Mouse (Mus musculus): ENCODE measurements around the gene Tubb5. TPM values are rescaled to one million over a fixed set of nuclear protein-coding genes. Genes with fewer than 3 reads are reported as not detected.

The Tubb5 gene
- polyA plus RNA-seq (2012; fragmentation: generic; extraction: Trizol): 1,000 to 10,000 TPM; 1,640 to 1,875 TPM

GRCm38 (mm10) chr17:35838122-35838544 lies at the start of gene Tubb5:
Gene Tubb5 (minus strand): TSS chr17:35838306.

GRCm38 (mm10) chr17:35879245-35880057 lies 41.3 kb upstream of the Tubb5 start, which contains the start of gene Dhx16:
Gene Dhx16 (plus strand): TSS chr17:35879819.

DNA sequence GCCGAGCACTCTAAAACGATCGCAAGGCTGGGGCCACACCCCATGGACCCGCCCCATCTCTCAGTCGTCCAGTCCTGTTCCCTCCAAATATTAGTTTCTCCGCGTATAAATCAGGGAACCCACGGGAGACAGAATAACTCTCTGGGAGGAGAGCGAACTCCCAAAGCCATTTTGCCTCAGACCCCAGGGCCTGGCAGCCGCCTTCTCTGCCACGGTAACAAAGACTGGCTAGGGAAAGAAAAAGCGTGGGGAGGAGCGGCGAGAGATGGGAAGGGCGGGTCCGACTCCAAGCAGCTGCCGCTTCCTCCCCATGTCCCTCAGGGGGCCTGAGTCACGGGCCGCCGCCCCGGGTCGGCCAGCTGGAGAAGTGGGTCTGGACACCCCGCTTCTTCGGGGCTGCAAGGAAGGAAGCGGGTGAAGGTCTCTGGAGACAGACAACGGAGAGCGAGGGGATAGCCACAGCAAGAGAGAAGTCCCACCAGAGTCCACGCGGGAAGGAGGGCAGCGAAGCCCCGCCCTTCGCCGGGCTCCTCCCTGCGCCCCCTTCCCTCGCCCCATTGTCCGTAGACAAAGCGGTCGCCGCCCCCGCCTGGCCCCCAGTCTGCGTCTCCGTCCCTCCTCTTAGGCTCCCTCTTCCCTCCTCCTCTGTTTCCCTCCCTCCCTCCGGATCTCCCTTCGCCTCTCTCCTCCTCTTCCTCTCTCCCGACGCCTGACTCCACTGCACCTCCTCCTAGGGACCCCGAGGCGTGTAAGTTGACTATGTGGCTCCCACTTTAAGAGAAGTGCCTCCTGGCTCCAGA lies 27.6 kb upstream of the Tubb5 start, which contains the start of gene Ppp1r18:
TSS of gene Ppp1r18 (plus strand) at position 113 of the 800 bp plus-strand sequence.

DNA sequence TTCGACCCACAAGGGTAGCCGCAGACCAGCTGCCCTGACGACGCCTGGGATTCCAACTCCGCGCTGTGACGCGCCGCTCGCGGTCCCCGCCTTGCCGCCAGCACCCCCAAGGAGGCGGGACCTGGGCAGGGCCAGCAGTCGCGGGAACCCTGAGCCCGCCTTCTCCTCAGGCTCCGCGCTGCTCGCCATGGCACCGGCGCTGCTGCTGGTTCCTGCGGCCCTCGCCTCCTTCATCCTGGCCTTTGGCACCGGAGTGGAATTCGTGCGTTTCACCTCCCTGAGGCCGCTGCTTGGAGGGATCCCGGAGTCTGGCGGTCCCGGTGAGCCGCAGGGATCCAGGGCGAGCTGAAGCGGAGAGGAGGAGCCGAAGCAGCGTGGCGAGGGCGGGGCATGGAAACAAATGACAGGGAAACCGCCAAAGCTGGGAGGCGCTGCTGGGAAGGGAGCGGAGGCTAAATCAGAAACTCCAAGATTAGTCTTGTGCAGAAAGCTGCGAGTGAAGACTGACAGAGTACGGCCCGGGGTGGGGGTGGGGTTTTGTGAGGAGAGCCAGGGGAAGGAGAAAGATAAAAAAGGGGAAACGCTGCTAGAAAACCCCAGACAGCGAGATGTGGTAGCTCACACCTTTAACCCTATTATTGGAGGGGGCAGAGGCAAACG lies 23.2 kb upstream of the Tubb5 start, which contains the start of gene Nrm:
TSS of gene Nrm (plus strand) at position 121 of the 660 bp plus-strand sequence.

GRCm38 (mm10) chr17:35841076-35841950 lies 3.2 kb upstream of the Tubb5 start, which contains the start of gene Mdc1:
Gene Mdc1 (plus strand): TSS chr17:35841515.

DNA sequence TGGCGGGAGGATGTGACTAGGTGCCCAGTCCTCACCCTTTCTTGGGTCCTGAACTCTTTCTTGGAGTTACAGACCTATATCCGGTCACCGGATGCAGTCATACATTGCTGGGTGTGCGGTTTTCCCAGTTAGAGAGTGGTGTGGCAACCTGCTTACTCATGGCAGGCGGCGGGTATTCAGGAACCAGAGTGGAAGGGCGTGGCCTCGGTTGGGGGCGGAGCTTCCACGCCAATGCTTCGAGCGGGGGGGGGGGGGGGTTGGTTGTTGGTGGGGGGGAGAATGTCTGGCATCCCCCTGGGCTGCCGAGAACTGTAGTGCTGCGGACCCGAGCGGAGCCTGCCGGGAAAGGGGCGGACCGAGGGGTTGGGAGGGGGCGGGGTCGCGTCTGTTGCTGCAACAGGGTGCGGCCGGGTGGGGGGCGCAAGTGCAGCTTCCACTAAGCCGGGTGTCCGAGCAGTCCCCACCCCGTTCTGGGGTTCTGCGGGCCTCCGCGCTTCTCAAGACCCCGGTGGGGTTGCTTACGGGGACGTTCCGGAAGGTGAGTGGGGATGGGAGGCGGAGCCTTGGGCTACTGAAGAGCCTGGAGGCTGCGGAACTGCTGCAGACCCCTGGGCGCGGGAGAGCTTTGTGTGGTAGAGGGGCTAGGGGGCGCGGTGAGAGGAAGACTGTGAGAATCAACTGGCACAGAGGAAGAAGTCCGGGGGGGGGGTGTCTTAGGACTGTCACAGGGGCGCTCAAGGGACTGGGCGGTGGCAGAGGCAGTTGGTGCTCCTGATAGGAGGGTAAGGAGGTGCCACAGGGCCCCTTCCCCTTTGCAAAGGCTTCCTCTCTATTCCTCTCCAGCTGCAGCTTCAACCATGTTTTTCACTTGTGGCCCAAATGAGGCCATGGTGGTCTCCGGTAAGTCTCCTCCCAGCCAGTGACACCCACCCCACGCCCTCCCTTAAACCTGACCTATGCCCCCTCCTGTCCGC lies 14.9 kb downstream of the Tubb5 start, which contains the start of gene Flot1:
TSS of gene Flot1 (plus strand) at position 267 of the 974 bp plus-strand sequence.

GRCm38 (mm10) chr17:35821439-35822430 lies 16.4 kb downstream of the Tubb5 start, which contains the start of gene Ier3:
Gene Ier3 (plus strand): TSS chr17:35821684.

Other genes with a start within 250 kb of the Tubb5 start
- gene Sfta2, start 236.8 kb downstream of the Tubb5 start, polyA plus RNA-seq (2012; fragmentation: generic; extraction: Trizol): not detected
- not detected for gene Gm9573, start 211.7 kb downstream of the Tubb5 start, polyA plus RNA-seq (2012; fragmentation: generic; extraction: Trizol)
- under 1 TPM in 1 of 2 experiments, not detected in 1; 0.01 TPM for gene Mucl3, start 194.6 kb downstream of the Tubb5 start, polyA plus RNA-seq (2012; fragmentation: generic; extraction: Trizol)
- 10 to 100 TPM; 10.3 to 17.1 TPM for gene Vars2, start 170.7 kb downstream of the Tubb5 start, polyA plus RNA-seq (2012; fragmentation: generic; extraction: Trizol)
- 10 to 100 TPM; 37.3 to 43.3 TPM for gene Gtf2h4, start 164.6 kb downstream of the Tubb5 start, polyA plus RNA-seq (2012; fragmentation: generic; extraction: Trizol)
- 10 to 100 TPM; 13.6 to 77.1 TPM for gene Ddr1, start 133.7 kb downstream of the Tubb5 start, polyA plus RNA-seq (2012; fragmentation: generic; extraction: Trizol)
- gene Ier3, start 16.6 kb downstream of the Tubb5 start, polyA plus RNA-seq (2012; fragmentation: generic; extraction: Trizol): 10 to 100 TPM; 26.7 to 55.4 TPM
- gene Flot1, start 15.1 kb downstream of the Tubb5 start, polyA plus RNA-seq (2012; fragmentation: generic; extraction: Trizol): 10 to 100 TPM; 40.2 to 78.8 TPM
- 10 to 100 TPM in 1 of 2 experiments, 1 to 10 TPM in 1; 2.4 to 13.5 TPM for gene Mdc1, start 3.2 kb upstream of the Tubb5 start, polyA plus RNA-seq (2012; fragmentation: generic; extraction: Trizol)
- 10 to 100 TPM; 24.6 to 60.0 TPM for gene Nrm, start 23.0 kb upstream of the Tubb5 start, polyA plus RNA-seq (2012; fragmentation: generic; extraction: Trizol)
- gene Ppp1r18, start 27.3 kb upstream of the Tubb5 start, polyA plus RNA-seq (2012; fragmentation: generic; extraction: Trizol): 10 to 100 TPM; 72.4 to 92.4 TPM
- gene Dhx16, start 41.5 kb upstream of the Tubb5 start, polyA plus RNA-seq (2012; fragmentation: generic; extraction: Trizol): 10 to 100 TPM; 47.9 to 54.5 TPM
- gene 2310061I04Rik, start 59.1 kb upstream of the Tubb5 start, polyA plus RNA-seq (2012; fragmentation: generic; extraction: Trizol): 10 to 100 TPM; 23.3 to 41.8 TPM
- 10 to 100 TPM in 1 of 2 experiments, 1 to 10 TPM in 1; 8.0 to 45.3 TPM for gene Atat1, start 71.8 kb upstream of the Tubb5 start, polyA plus RNA-seq (2012; fragmentation: generic; extraction: Trizol)
- 100 to 1,000 TPM in 1 of 2 experiments, 10 to 100 TPM in 1; 55.9 to 163 TPM for gene Mrps18b, start 78.1 kb upstream of the Tubb5 start, polyA plus RNA-seq (2012; fragmentation: generic; extraction: Trizol)
- gene Ppp1r10, start 78.1 kb upstream of the Tubb5 start, polyA plus RNA-seq (2012; fragmentation: generic; extraction: Trizol): 10 to 100 TPM; 10.4 to 31.4 TPM
- gene Abcf1, start 131.5 kb upstream of the Tubb5 start, polyA plus RNA-seq (2012; fragmentation: generic; extraction: Trizol): 10 to 100 TPM; 65.7 to 99.3 TPM
- 100 to 1,000 TPM in 1 of 2 experiments, 10 to 100 TPM in 1; 64.4 to 105 TPM for gene Gnl1, start 141.5 kb upstream of the Tubb5 start, polyA plus RNA-seq (2012; fragmentation: generic; extraction: Trizol)
- gene Prr3, start 141.9 kb upstream of the Tubb5 start, polyA plus RNA-seq (2012; fragmentation: generic; extraction: Trizol): 10 to 100 TPM in 1 of 2 experiments, 1 to 10 TPM in 1; 8.0 to 24.8 TPM
- gene H2-T24, start 182.3 kb upstream of the Tubb5 start, polyA plus RNA-seq (2012; fragmentation: generic; extraction: Trizol): 1 to 10 TPM in 1 of 2 experiments, under 1 TPM in 1; 0.04 to 1.6 TPM
- 10 to 100 TPM in 1 of 2 experiments, 1 to 10 TPM in 1; 7.0 to 77.3 TPM for gene H2-T23, start 194.5 kb upstream of the Tubb5 start, polyA plus RNA-seq (2012; fragmentation: generic; extraction: Trizol)
- gene H2-T22, start 204.4 kb upstream of the Tubb5 start, polyA plus RNA-seq (2012; fragmentation: generic; extraction: Trizol): 100 to 1,000 TPM in 1 of 2 experiments, 10 to 100 TPM in 1; 42.8 to 114 TPM
- gene Gm6034, start 204.7 kb upstream of the Tubb5 start, polyA plus RNA-seq (2012; fragmentation: generic; extraction: Trizol): under 1 TPM in 1 of 2 experiments, not detected in 1; 0.09 TPM
- under 1 TPM; 0.08 to 0.39 TPM for gene Gm11127, start 220.1 kb upstream of the Tubb5 start, polyA plus RNA-seq (2012; fragmentation: generic; extraction: Trizol)